Mouse (Mus musculus) embryo, embryonic 10.5 days (tissue): ENCODE measurements around the gene Exoc1.

ENCODE experiments used
- DNase-seq: peaks from one replicate; pipeline ENCODE4 v3.0.0-alpha.2; 2015; ENCODE audit warnings: low spot score

The Exoc1 gene

DNA sequence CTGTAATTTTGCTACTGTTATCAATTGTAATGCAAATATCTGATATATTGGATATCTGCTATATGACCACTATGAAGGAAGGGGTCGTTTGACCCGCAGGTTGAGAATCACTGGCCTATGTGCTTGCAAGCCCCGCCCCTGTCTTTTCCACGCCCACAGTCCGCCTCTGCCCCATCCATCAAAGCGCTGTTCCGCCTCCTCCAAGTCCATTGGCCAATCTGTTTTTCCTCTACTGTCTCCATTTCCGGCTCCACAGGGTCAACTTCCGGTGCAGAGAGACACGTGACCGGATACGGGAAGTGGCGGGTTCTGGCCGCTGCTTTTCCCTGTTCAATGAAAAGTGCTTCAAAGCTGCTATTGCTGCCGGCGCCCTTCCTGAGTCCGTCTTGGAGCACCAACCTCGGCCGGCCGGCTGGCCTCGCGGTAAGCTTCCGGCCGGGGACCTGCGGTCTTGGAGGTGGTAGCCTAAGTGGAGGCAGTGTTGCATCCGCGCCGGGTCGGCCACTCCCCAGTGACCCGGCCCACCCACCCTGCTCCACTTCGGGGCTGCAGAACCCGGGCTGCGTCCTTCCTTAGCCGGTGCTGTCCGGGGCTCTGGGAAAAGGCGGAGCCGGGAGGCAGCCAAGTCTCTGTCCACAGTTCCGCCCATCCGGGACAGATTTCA, at the start of gene Exoc1:
Gene Exoc1, plus strand, starts transcription at position 272 of the 664 bp plus-strand sequence.
- peak; percentile 98 for DNase-seq

DNA sequence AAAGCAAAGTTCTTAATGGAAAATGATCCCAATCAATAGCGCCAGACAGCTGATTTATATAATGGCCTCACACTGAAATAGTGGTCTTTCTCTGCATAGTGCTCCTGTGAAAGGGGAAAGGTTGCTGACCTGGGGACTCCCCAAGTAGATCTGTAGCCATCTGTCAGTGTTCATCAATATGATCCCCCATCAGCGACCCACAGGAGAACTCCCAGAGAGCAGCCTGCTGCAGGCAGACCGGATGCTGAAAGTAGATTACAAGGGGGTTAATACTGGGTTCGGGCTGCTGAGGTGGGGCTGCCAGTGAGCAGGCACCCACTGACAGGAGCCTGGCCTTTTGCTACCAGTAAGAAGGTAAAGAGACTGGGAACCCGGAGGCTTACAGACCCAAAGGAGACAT, 45.3 kb upstream of the Exoc1 start, which contains the start of gene Gm7271:
Gene Gm7271, plus strand, starts transcription at position 230 of the 400 bp plus-strand sequence.
- peak; percentile 27 for DNase-seq

- no peak for DNase-seq
Observed at GRCm38 (mm10) chr5:76495126-76495525, 34.0 kb upstream of the Exoc1 start.

GRCm38 (mm10) chr5:76522446-76522845, 6.7 kb upstream of the Exoc1 start:
- DNase-seq: no peak

GRCm38 (mm10) chr5:76524623-76525022, 4.5 kb upstream of the Exoc1 start:
- DNase-seq: no peak

DNA sequence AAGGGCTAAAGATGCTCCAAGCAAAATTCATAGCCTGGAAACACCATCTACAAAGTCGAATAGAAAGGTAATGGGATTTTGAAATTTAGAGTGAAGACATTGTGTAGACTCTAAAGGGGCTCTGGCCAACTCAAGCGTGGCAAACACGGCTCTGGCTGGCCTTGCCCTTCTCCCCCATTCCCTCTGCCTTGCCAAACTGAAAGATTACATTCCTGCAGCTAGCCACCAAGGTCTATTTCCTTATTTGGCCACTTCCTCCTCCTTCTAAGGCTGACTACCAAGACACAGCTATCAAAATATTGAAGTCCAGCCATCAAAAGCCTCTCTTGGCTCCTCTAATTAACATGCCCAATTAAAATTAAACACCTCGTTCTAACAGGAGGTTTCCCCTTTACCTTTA, 4.0 kb upstream of the Exoc1 start:
- no peak for DNase-seq

GRCm38 (mm10) chr5:76525829-76526228, 3.3 kb upstream of the Exoc1 start:
- DNase-seq: no peak

GRCm38 (mm10) chr5:76529704-76530066, 574 bp downstream of the Exoc1 start:
- no peak for DNase-seq

- DNase-seq: no peak
Observed at GRCm38 (mm10) chr5:76533186-76533585, 4.1 kb downstream of the Exoc1 start.

DNA sequence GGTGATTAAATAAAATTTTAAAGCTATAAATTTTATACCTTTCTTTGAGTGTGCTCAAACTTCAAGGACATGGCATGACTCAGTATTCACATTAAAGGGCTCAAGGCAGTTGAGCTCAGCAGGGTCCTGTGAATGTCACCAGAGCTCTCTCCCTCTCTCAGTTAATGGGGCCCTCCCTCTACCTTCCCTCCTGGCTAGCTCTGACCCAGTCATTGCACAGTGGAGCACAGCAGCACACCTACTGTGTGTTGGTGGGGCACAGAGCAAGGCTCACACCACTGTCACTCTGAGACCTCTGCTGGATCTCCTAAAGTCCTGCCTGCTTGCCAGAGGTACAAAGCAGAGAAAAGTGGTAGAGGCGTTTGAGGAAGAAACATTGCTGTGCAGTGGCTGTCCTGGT, 7.1 kb downstream of the Exoc1 start:
- DNase-seq: no peak

GRCm38 (mm10) chr5:76537578-76537977, 8.5 kb downstream of the Exoc1 start:
- DNase-seq: no peak

- no peak for DNase-seq
Observed at GRCm38 (mm10) chr5:76540181-76540580, 11.1 kb downstream of the Exoc1 start.

DNA sequence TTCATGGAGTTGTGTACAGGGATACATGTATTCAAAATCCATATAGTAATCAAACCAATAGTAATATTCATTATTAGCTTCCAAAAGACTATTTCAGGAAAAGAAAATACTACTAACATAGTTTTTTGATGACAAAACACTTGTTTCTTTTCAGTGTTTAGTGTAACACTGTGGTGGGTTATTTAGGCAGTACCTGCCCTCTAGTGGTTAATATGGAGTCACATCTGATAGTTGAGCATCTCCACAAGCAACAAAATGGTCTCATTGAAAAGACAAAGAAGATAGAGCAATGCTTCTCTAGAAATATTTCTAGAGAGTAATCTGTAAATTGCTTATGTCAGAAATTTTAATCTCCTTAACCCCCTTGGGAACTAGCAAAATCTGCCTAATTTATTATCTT, 11.7 kb downstream of the Exoc1 start:
- DNase-seq: peak; percentile 14

GRCm38 (mm10) chr5:76543200-76543599, 14.1 kb downstream of the Exoc1 start:
- no peak for DNase-seq

DNA sequence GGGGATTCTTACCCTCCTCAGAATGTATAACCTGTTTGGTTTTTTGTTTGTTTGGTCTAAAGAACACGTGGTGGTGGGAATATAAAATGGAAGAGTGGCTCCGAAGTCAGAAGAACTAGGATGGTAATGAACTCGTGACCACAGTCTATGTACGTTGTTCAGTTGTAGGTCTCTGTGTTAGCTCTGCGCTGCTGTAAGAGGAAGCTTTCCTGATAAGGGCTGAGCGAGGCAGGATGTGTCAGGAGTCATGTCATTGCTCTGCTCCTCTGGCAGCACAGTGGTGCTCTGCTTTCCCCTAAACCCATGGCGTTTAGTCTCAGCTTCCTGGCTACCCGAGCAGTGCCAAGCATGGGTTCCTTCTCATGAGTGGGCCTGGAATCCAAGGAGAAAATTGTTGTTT, 21.3 kb downstream of the Exoc1 start:
- DNase-seq: no peak

DNA sequence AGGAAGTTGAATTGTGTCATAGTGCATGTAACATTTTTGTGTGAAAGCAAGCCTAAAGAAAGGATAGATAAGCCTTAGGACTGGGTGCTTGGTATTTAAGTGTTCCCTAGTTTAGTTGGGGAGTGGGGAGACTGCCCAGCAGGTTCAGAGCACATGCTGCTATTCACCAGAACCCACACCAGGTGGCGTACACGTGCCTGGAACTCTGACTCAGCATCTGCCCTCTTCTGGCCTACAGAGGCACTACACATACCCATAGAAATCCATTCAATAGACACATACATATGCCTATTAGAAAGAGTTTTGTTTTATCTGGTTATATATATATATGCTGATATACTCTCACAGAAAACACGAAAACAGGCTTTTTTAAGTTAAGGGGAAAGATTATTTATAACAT, 36.2 kb downstream of the Exoc1 start:
- DNase-seq: peak; percentile 73

DNA sequence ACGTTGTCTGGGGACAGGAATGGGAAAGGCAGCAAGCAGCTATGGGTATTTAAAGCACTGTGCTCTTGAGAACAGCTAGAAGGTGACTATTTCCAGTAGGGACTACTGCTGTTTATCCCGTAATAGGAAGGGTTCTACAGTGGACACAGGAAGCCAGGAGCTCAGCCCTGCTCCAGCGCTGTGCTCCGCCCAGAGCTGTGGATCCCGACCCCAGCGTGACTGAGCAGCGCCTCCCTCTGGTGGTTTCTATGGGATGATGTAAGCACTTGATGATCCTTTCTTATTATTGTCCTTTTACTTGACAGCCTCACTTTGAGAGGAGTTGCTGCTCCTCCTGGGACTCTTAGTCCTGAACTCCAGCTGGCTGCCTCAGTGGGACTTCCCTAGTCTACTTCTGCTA, 45.1 kb downstream of the Exoc1 start:
- no peak for DNase-seq

GRCm38 (mm10) chr5:76577026-76577425, 47.9 kb downstream of the Exoc1 start:
- DNase-seq: peak; percentile 14

- no peak for DNase-seq
Observed at GRCm38 (mm10) chr5:76585378-76585777, 56.3 kb downstream of the Exoc1 start.

DNA sequence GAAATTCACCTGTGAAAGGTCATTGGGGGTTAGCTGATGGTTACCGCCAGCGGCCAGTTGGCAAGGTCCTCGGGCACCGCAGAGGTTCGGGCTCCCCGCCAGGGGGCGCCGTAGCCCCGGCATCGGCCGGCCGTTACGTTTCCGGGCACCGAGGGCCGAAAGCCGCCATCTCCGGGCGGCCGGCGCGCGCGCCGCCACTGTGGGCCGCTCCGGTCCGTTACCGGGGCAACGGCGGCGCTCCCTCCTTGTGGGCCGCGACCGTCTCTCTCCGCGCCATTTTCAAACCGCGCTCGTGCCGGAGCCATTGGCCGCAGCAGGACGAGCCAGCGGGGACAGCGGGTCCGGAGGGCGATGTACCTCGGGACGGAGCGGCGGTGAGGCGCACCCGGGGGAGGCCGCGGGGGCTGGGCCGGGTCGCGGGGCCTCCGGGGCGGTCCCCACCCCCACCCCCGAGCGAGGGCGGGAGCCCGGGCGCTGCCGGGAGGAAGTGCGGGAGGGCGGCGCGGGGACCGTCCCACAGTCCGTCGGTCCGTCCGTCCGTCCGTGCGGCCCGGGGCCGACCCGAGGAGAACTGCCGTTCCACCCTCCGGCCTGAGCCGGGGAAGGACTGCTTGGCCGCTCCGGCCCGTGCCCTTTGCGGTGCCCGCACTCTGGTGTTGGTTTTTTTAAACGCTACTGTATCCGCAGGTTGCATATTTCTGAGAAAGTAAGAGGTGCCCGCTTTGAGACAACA, 59.6 kb downstream of the Exoc1 start, which contains the start of gene Cep135:
Gene Cep135, plus strand, starts transcription at position 148 of the 733 bp plus-strand sequence.
- peak; percentile 90 for DNase-seq

DNA sequence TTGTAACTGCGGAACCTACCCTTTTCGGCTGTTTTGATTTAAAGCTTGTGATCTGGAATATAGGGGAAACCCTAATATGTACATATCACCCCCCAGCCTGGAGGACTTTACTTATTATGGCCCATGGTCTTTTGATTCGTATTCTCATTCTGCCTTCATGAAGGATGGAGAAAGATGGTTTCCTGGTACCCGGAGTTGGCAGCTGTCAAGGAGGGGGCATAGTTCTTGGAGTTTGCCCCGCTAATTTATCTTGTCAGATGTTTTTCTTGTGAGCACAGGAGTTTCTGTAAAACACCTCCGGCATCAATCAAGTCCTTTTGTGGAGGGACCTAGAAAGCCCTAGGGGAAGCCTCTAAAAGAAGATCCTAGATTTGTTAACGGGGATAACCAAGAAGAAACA, 60.2 kb downstream of the Exoc1 start:
- DNase-seq: no peak

GRCm38 (mm10) chr5:76590009-76590408, 60.9 kb downstream of the Exoc1 start:
- DNase-seq: no peak

DNA sequence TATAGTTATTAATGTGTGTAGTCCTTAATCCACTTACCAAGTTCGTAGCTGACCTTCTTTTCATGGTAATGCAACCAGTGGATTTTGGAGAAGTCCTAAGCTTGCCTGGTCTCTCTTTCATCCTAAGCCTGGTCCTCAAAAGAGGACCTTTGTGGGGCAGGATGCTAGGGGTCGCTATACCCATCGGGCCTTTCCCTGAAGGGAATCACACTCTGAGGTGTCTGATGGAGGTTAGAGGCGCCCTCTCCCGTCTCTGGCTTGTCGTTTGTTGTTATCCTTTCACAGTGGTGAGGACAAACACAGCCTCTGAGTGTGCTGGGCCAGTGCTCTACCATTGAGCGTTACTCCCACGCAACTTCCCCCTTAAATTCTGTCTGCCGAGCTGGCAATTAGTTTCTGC, 62.8 kb downstream of the Exoc1 start:
- peak; percentile 5 for DNase-seq
